Mouse (Mus musculus): ENCODE measurements around the gene 4931406C07Rik.

4931406C07Rik gene

GRCm38 (mm10) chr9:15306398-15307119 is at the start of gene 4931406C07Rik:
TSS of gene 4931406C07Rik (minus strand) at chr9:15306448.
- TF ChIP-seq GATA4 (IDR thresholded peaks at IDR 0.05; ENCODE audit: insufficient replicate concordance, low read length) = no peak

GRCm38 (mm10) chr9:15349925-15350324 is 43.7 kb upstream of the 4931406C07Rik start:
- TF ChIP-seq GATA4 (IDR thresholded peaks at IDR 0.05; ENCODE audit: insufficient replicate concordance, low read length) = no peak

GRCm38 (mm10) chr9:15337776-15338175 is 31.5 kb upstream of the 4931406C07Rik start:
- TF ChIP-seq GATA4 (IDR thresholded peaks at IDR 0.05; ENCODE audit: insufficient replicate concordance, low read length) = no peak

- no peak for TF ChIP-seq GATA4 (IDR thresholded peaks at IDR 0.05; ENCODE audit: insufficient replicate concordance, low read length)
Measured at GRCm38 (mm10) chr9:15318170-15318742, 12.0 kb upstream of the 4931406C07Rik start.

- TF ChIP-seq GATA4 (IDR thresholded peaks at IDR 0.05; ENCODE audit: insufficient replicate concordance, low read length) = no peak
Measured at GRCm38 (mm10) chr9:15317223-15318169, 11.2 kb upstream of the 4931406C07Rik start.

- TF ChIP-seq GATA4 (IDR thresholded peaks at IDR 0.05; ENCODE audit: insufficient replicate concordance, low read length) = no peak
Measured at GRCm38 (mm10) chr9:15314619-15315018, 8.4 kb upstream of the 4931406C07Rik start.

- no peak for TF ChIP-seq GATA4 (IDR thresholded peaks at IDR 0.05; ENCODE audit: insufficient replicate concordance, low read length)
Measured at GRCm38 (mm10) chr9:15313633-15314032, 7.4 kb upstream of the 4931406C07Rik start.

- TF ChIP-seq GATA4 (IDR thresholded peaks at IDR 0.05; ENCODE audit: insufficient replicate concordance, low read length) = no peak
Measured at GRCm38 (mm10) chr9:15312054-15312735, 5.9 kb upstream of the 4931406C07Rik start.

GRCm38 (mm10) chr9:15310179-15310578 is 3.9 kb upstream of the 4931406C07Rik start:
- TF ChIP-seq GATA4 (IDR thresholded peaks at IDR 0.05; ENCODE audit: insufficient replicate concordance, low read length) = no peak

- no peak for TF ChIP-seq GATA4 (IDR thresholded peaks at IDR 0.05; ENCODE audit: insufficient replicate concordance, low read length)
Measured at GRCm38 (mm10) chr9:15309425-15309824, 3.2 kb upstream of the 4931406C07Rik start.

- TF ChIP-seq GATA4 (IDR thresholded peaks at IDR 0.05; ENCODE audit: insufficient replicate concordance, low read length) = no peak
Measured at GRCm38 (mm10) chr9:15308254-15308653, 2.0 kb upstream of the 4931406C07Rik start.

- no peak for TF ChIP-seq GATA4 (IDR thresholded peaks at IDR 0.05; ENCODE audit: insufficient replicate concordance, low read length)
Measured at GRCm38 (mm10) chr9:15307257-15307656, 1.0 kb upstream of the 4931406C07Rik start.

GRCm38 (mm10) chr9:15305503-15306397 is 498 bp downstream of the 4931406C07Rik start, which contains the start of gene Taf1d:
TSS of gene Taf1d (plus strand) at chr9:15306214.
- TF ChIP-seq GATA4 (IDR thresholded peaks at IDR 0.05; ENCODE audit: insufficient replicate concordance, low read length) = peak; percentile 32; the same call in 1 of the 2 replicates

GRCm38 (mm10) chr9:15302881-15303280 is 3.4 kb downstream of the 4931406C07Rik start:
- TF ChIP-seq GATA4 (IDR thresholded peaks at IDR 0.05; ENCODE audit: insufficient replicate concordance, low read length) = no peak
